Mouse (Mus musculus) heart, embryonic 15.5 days (tissue): Measurements from ENCODE around the gene Gm43518. TPM values are rescaled to one million over a fixed set of nuclear protein-coding genes. Genes with fewer than 3 reads are reported as not detected.

ENCODE experiments used
- ATAC-seq: fragments of 200-750 bp; cut with Nextera tagmentation; replicated peaks from 2 replicates; pipeline ENCODE4 v1.8.0; 2017; ENCODE audit warnings: low read depth, moderate TSS enrichment; ENCODE audit not compliant: insufficient number of reproducible peaks, insufficient read depth, low FRiP score
- H3K27ac ChIP-seq: fragments of 300-500 bp; sonication (generic); 2 replicates; pipeline ENCODE4 v1.5.1; 2015; ENCODE audit warnings: mild to moderate bottlenecking, inconsistent platforms
- H3K27me3 ChIP-seq: fragments of 300-500 bp; sonication (generic); 2 replicates; pipeline ENCODE4 v1.6.1; 2015; ENCODE audit warnings: inconsistent platforms
- H3K36me3 ChIP-seq: fragments of 300-500 bp; sonication (generic); 2 replicates; pipeline ENCODE4 v1.6.1; 2015; ENCODE audit warnings: mild to moderate bottlenecking, inconsistent platforms
- H3K4me1 ChIP-seq: fragments of 300-500 bp; sonication (generic); replicated peaks from 2 replicates; pipeline ENCODE4 v1.6.1; 2015; ENCODE audit warnings: inconsistent platforms
- H3K4me2 ChIP-seq: fragments of 300-500 bp; sonication (generic); 2 replicates; pipeline ENCODE4 v1.6.1; 2015; ENCODE audit warnings: inconsistent platforms, mild to moderate bottlenecking, moderate library complexity
- H3K4me3 ChIP-seq: fragments of 300-500 bp; sonication (generic); 2 replicates; pipeline ENCODE4 v1.5.1; 2015; ENCODE audit warnings: mild to moderate bottlenecking, inconsistent platforms
- H3K9ac ChIP-seq: fragments of 300-500 bp; sonication (generic); 2 replicates; pipeline ENCODE4 v1.6.1; 2015; ENCODE audit warnings: mild to moderate bottlenecking, inconsistent platforms
- H3K9me3 ChIP-seq: fragments of 300-500 bp; sonication (generic); replicated peaks from 2 replicates; pipeline ENCODE4 v1.6.1; 2016; ENCODE audit warnings: inconsistent platforms
- WGBS: fragments of 180-500 bp; shearing (Covaris S2); methylation state at CpG from one replicate; pipeline ENCODE4 v1.1.7; 2015; ENCODE audit warnings: mixed read lengths; 5-methylcytosine and 5-hydroxymethylcytosine counted together
- polyA plus RNA-seq: library from polyadenylated mRNA; unstranded; fragments of >200 nt; fragmentation: Nextera tagmentation; extraction: Ambion mirVana; gene quantifications from 2 replicates; pipeline ENCODE4 v1.2.1, GENCODE M21; 2015

Gene Gm43518
- polyA plus RNA-seq, 1 experiment from 2014 or later, result 0.91 TPM

DNA sequence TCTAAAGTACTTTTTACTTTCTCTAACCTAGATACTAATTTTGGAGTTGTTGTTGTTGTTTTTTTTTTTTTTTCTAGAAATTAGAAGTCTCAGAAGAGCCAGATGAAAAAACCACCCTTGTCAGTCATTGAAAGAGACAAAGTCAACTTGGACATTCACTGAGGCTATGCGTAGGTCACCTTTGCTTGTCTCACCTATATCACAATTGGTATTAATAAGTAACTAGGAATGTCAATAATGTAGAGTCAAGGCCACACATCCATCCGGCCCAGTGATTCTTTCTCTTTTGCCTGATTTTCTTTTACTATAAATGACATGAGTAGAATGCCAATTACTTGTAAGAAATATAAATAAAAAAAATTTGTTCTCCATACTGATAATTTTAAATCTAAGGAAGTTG lies 39.5 kb downstream of the Gm43518 start:
- ATAC-seq, result no peak

DNA sequence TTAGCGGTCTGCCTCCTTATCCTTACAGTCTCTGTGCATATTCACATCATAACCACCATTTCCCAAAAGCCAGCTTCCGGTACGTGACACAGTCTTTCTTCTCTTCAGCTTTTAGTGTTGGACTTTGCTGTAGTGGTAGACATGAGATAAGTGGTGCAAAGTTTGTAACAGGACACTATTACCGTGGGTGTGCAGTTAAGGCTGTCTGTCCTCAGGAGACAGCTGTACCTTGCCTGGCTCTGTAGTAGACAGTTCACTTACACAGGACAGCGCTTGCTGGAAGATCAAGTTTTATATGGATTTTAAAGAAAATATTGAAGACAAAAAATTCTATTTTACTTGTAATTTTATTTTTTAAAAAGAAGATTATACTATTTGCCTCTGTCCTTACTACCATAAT lies 41.2 kb downstream of the Gm43518 start:
- 64% methylated on average over 5 of the region's 5 CpGs for WGBS
- H3K9me3 ChIP-seq, result no peaks in the 10 kb centered on the region

More for the DNA sequence above, 39.5 kb downstream of the Gm43518 start:
- Histone ChIP-seq H3K27ac (no peak overlapping the region), H3K36me3 (no peaks in the 10 kb centered on the region), H3K4me1 (no peaks in the 10 kb centered on the region), H3K9ac (no peak overlapping the region), H3K27me3 (no peaks in the 10 kb centered on the region), H3K4me2 (no peak overlapping the region), H3K9me3 (no peaks in the 10 kb centered on the region), H3K4me3 (no peak overlapping the region)
- WGBS, result 91% methylated on average over 2 of the region's 2 CpGs

DNA sequence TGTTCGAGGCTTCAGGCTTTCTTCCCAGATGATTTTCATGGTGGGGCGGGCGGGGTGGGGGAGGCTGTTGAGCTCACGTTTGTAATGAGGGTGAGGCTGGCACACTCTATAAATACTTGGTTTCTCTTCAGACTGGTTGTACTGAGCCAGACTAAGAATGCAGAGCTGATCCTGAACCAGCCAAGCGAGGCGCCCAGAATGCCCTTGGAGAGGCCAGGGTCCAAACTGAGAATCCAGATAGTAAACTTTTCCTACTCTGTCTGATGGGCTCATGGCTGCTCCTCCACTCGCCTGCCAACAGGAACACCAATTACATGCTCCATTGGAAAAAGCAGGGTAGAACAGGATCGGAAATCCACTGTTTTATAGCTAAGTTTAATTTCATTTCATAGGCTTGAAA lies 42.0 kb downstream of the Gm43518 start:
- Histone ChIP-seq H3K9ac (no peak overlapping the region), H3K4me1 (peaks cover 9% of the 10 kb centered on the region), H3K4me3 (no peak overlapping the region), H3K4me2 (no peak overlapping the region), H3K27me3 (no peaks in the 10 kb centered on the region; the same call in 1 of the 2 replicates), H3K9me3 (no peaks in the 10 kb centered on the region), H3K36me3 (no peaks in the 10 kb centered on the region), H3K27ac (no peak overlapping the region)
- WGBS, result 71% methylated on average over 8 of the region's 8 CpGs
- ATAC-seq, result no peak

More for the DNA sequence above, 41.2 kb downstream of the Gm43518 start:
- H3K27me3 ChIP-seq, result no peaks in the 10 kb centered on the region; the same call in 1 of the 2 replicates
- H3K4me1 ChIP-seq, result peaks cover 5% of the 10 kb centered on the region
- H3K36me3 ChIP-seq, result no peaks in the 10 kb centered on the region
- no peak overlapping the region for H3K9ac ChIP-seq
- H3K4me2 ChIP-seq, result no peak overlapping the region
- no peak for ATAC-seq
- H3K27ac ChIP-seq, result no peak overlapping the region
- no peak overlapping the region for H3K4me3 ChIP-seq

- Histone ChIP-seq H3K36me3 (no peaks in the 10 kb centered on the region), H3K4me2 (no peak overlapping the region)
- ATAC-seq, result no peak
Observed at GRCm38 (mm10) chr5:123970576-123970975, 43.4 kb downstream of the Gm43518 start.

DNA sequence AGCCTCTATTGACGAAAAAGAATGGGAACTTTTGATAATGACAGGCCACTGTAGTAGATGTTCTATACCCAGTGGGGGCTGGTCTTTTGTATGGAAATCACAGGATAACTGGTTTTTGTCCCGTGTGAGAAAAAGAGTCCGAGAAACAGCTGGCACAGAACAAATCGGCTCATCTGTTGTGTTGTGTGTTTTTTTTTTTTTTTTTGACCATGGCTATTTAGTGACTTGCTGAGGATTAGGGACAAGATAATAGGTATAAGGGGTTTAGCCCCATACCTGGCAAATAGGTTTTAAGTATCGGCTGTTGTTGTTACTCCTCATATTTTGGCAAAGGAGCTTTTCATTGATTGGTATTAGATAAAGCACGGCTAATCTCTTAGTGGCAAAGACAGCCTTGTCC lies 45.2 kb downstream of the Gm43518 start:
- ATAC-seq, result no peak
- WGBS, result 71% methylated on average over 6 of the region's 6 CpGs
- no peak overlapping the region for H3K9ac ChIP-seq
- H3K9me3 ChIP-seq, result no peaks in the 10 kb centered on the region
- no peak overlapping the region for H3K27ac ChIP-seq
- H3K4me1 ChIP-seq, result peaks cover 30% of the 10 kb centered on the region
- no peak overlapping the region for H3K4me2 ChIP-seq
- no peak overlapping the region for H3K4me3 ChIP-seq
- no peaks in the 10 kb centered on the region for H3K36me3 ChIP-seq
- no peaks in the 10 kb centered on the region; the same call in 1 of the 2 replicates for H3K27me3 ChIP-seq

More at GRCm38 (mm10) chr5:123970576-123970975, 43.4 kb downstream of the Gm43518 start:
- H3K4me3 ChIP-seq, result no peak overlapping the region
- no peak overlapping the region for H3K9ac ChIP-seq
- 81% methylated on average over 4 of the region's 4 CpGs for WGBS
- H3K27ac ChIP-seq, result no peak overlapping the region
- no peaks in the 10 kb centered on the region; the same call in 1 of the 2 replicates for H3K27me3 ChIP-seq
- peaks cover 19% of the 10 kb centered on the region for H3K4me1 ChIP-seq
- no peaks in the 10 kb centered on the region for H3K9me3 ChIP-seq

GRCm38 (mm10) chr5:123973299-123974178 lies 46.3 kb downstream of the Gm43518 start, which contains the start of gene Hip1r:
Gene Hip1r, plus strand, starts transcription at chr5:123973628.
- Histone ChIP-seq H3K9ac (peak within 1 kb of the TSS; percentile 78), H3K4me1 (peaks cover 39% of the 10 kb centered on the region), H3K9me3 (no peaks in the 10 kb centered on the region), H3K27ac (peak within 1 kb of the TSS; percentile 55; the same call in 1 of the 2 replicates), H3K36me3 (no peaks in the 10 kb centered on the region), H3K4me3 (peak within 1 kb of the TSS; percentile 82), H3K4me2 (peak within 1 kb of the TSS; percentile 98), H3K27me3 (no peaks in the 10 kb centered on the region; the same call in 1 of the 2 replicates)
- ATAC-seq, result peak; percentile 71
- WGBS, result 2% methylated on average over 70 of the region's 106 CpGs

- no peaks in the 10 kb centered on the region for H3K36me3 ChIP-seq
- peak overlapping the region; percentile 98 for H3K4me2 ChIP-seq
- H3K4me1 ChIP-seq, result peaks cover 42% of the 10 kb centered on the region
- peak overlapping the region; percentile 55; the same call in 1 of the 2 replicates for H3K27ac ChIP-seq
- H3K9me3 ChIP-seq, result no peaks in the 10 kb centered on the region
- WGBS, result under 1% methylated on average over 14 of the region's 14 CpGs
- H3K27me3 ChIP-seq, result no peaks in the 10 kb centered on the region; the same call in 1 of the 2 replicates
- ATAC-seq, result no peak
- H3K4me3 ChIP-seq, result peak overlapping the region; percentile 82
- peak overlapping the region; percentile 78 for H3K9ac ChIP-seq
Observed at GRCm38 (mm10) chr5:123974179-123974485, 46.9 kb downstream of the Gm43518 start.

DNA sequence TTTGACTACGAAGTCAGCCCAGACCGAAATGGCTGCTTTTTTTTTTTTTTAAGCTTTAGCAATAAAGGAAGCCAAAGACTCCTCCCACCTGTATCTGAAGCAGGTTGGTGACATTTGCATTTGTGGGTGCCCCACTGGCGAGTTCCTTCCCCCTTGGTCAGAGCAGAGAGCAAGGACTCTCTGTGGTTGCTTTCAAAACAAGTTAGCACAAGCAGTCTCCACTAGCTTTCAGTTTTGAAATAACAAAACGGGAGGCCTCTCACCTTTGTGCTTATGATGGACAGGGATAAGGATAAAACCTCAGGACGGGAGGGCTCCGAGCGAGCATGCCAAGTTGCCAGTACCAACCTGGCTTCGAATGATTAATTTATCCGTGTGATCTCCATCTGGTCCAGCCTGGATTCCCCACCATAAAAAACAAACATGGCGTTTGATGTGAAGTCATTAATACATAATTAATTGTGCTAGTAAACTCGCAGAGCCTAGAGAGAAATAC lies 47.4 kb downstream of the Gm43518 start:
- Histone ChIP-seq H3K4me1 (peaks cover 47% of the 10 kb centered on the region), H3K9me3 (no peaks in the 10 kb centered on the region), H3K4me3 (peak overlapping the region; percentile 82), H3K4me2 (peak overlapping the region; percentile 98), H3K36me3 (no peaks in the 10 kb centered on the region), H3K27me3 (no peaks in the 10 kb centered on the region; the same call in 1 of the 2 replicates), H3K9ac (no peak overlapping the region), H3K27ac (no peak overlapping the region)
- 46% methylated on average over 11 of the region's 11 CpGs for WGBS
- ATAC-seq, result no peak

DNA sequence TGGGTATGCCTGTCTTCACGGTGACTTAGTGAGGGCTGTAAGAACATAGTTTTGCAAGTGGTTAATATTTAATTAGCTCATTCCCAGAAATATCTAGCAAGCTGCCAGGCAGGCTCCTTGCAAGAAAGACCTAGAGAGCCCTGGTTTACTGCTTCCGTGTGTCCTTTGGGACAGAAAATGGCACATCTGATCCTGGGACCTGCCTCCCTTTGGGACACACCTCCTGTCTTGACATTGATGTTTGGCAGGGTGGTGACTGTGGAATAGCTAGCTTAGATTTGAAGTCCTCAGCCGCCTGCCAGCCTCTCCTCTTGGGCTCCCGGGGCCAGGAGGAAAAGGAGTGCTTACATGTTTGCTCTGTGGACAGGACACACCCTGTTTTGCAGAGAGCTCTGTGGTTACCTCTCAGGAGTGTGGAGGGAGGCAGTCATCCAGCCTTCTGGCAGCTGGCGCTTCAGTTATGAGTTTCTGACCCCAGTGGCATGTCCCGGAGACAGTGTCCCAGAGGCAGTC lies 48.5 kb downstream of the Gm43518 start:
- 45% methylated on average over 6 of the region's 6 CpGs for WGBS
- no peaks in the 10 kb centered on the region; the same call in 1 of the 2 replicates for H3K27me3 ChIP-seq
- H3K4me1 ChIP-seq, result peaks cover 56% of the 10 kb centered on the region
- H3K9ac ChIP-seq, result peak overlapping the region; percentile 9; the same call in 1 of the 2 replicates
- H3K27ac ChIP-seq, result 0 out of 2 replicates have a peak overlapping the region, but pooled peaks have one; percentile 12
- no peak overlapping the region for H3K4me3 ChIP-seq
- no peaks in the 10 kb centered on the region for H3K36me3 ChIP-seq
- H3K4me2 ChIP-seq, result no peak overlapping the region; the same call in 1 of the 2 replicates
- ATAC-seq, result no peak
- no peaks in the 10 kb centered on the region for H3K9me3 ChIP-seq

- Histone ChIP-seq H3K36me3 (no peaks in the 10 kb centered on the region), H3K4me1 (peaks cover 69% of the 10 kb centered on the region), H3K9me3 (no peaks in the 10 kb centered on the region), H3K27ac (no peak overlapping the region), H3K27me3 (no peaks in the 10 kb centered on the region; the same call in 1 of the 2 replicates), H3K9ac (no peak overlapping the region), H3K4me3 (no peak overlapping the region), H3K4me2 (no peak overlapping the region)
- WGBS, result 69% methylated on average over 3 of the region's 3 CpGs
- ATAC-seq, result no peak
Observed at GRCm38 (mm10) chr5:123977231-123977630, 50.0 kb downstream of the Gm43518 start.

- H3K4me3 ChIP-seq, result no peak overlapping the region
- no peaks in the 10 kb centered on the region for H3K9me3 ChIP-seq
- 68% methylated on average over 5 of the region's 5 CpGs for WGBS
- no peak overlapping the region for H3K9ac ChIP-seq
- no peak for ATAC-seq
- H3K27ac ChIP-seq, result no peak overlapping the region
- H3K27me3 ChIP-seq, result no peaks in the 10 kb centered on the region; the same call in 1 of the 2 replicates
- no peaks in the 10 kb centered on the region for H3K36me3 ChIP-seq
- peaks cover 74% of the 10 kb centered on the region for H3K4me1 ChIP-seq
- H3K4me2 ChIP-seq, result no peak overlapping the region
Observed at GRCm38 (mm10) chr5:123978131-123978530, 50.9 kb downstream of the Gm43518 start.
